Mouse (Mus musculus) neural tube, embryonic 11.5 days (tissue): ENCODE results near the gene Nr3c2. TPM values are rescaled to one million over a fixed set of nuclear protein-coding genes. Genes with fewer than 3 reads are reported as not detected.

ENCODE experiments used
- ATAC-seq: fragments of 200-750 bp; cut with Nextera tagmentation; 2 replicates; pipeline ENCODE4 v1.8.0; 2017; ENCODE audit warnings: moderate number of reproducible peaks, mild to moderate bottlenecking, moderate TSS enrichment, moderate library complexity; ENCODE audit not compliant: insufficient read depth, low FRiP score, low TSS enrichment
- DNase-seq: peaks from one replicate; pipeline ENCODE4 v3.0.0-alpha.2; 2015; ENCODE audit warnings: low spot score
- H3K27ac ChIP-seq: fragments of 300-500 bp; sonication (generic); 2 replicates; pipeline ENCODE4 v1.5.1; 2014; ENCODE audit warnings: low read depth, mild to moderate bottlenecking, low read length
- H3K27me3 ChIP-seq: fragments of 300-500 bp; sonication (generic); 2 replicates; pipeline ENCODE4 v1.6.1; 2014; ENCODE audit warnings: mild to moderate bottlenecking, low read length, mixed read lengths; ENCODE audit not compliant: control insufficient read depth, insufficient read depth
- H3K36me3 ChIP-seq: fragments of 300-500 bp; sonication (generic); 2 replicates; pipeline ENCODE4 v1.6.1; 2014; ENCODE audit warnings: mild to moderate bottlenecking, low read length, moderate library complexity, mixed read lengths; ENCODE audit not compliant: control insufficient read depth, insufficient read depth
- H3K4me1 ChIP-seq: fragments of 300-500 bp; sonication (generic); 2 replicates; pipeline ENCODE4 v1.6.1; 2014; ENCODE audit warnings: low read length, mixed read lengths; ENCODE audit not compliant: control insufficient read depth, insufficient read depth
- H3K4me2 ChIP-seq: fragments of 300-500 bp; sonication (generic); 2 replicates; pipeline ENCODE4 v1.6.1; 2014; ENCODE audit warnings: low read depth, mild to moderate bottlenecking, moderate library complexity
- H3K4me3 ChIP-seq: fragments of 300-500 bp; sonication (generic); 2 replicates; pipeline ENCODE4 v1.5.1; 2014; ENCODE audit warnings: low read depth, low read length
- H3K9ac ChIP-seq: fragments of 300-500 bp; sonication (generic); 2 replicates; pipeline ENCODE4 v1.6.1; 2014; ENCODE audit warnings: mild to moderate bottlenecking, low read length
- H3K9me3 ChIP-seq: fragments of 300-500 bp; sonication (generic); 2 replicates; pipeline ENCODE4 v1.6.1; 2016; ENCODE audit warnings: low read length; ENCODE audit not compliant: control insufficient read depth
- WGBS: fragments of 180-500 bp; shearing (Covaris S2); extraction: QIAGEN DNeasy Blood & Tissue Kit; methylation state at CpG from one replicate; pipeline ENCODE4 v1.1.7; 2014; 5-methylcytosine and 5-hydroxymethylcytosine counted together
- polyA plus RNA-seq: library from polyadenylated mRNA; unstranded; fragments of >200 nt; fragmentation: Nextera tagmentation; extraction: Ambion mirVana; gene quantifications from 2 replicates; pipeline ENCODE4 v1.2.1, GENCODE M21; 2014

The Nr3c2 gene
- polyA plus RNA-seq, 1 experiment from 2014 or later = 1.2 TPM

DNA sequence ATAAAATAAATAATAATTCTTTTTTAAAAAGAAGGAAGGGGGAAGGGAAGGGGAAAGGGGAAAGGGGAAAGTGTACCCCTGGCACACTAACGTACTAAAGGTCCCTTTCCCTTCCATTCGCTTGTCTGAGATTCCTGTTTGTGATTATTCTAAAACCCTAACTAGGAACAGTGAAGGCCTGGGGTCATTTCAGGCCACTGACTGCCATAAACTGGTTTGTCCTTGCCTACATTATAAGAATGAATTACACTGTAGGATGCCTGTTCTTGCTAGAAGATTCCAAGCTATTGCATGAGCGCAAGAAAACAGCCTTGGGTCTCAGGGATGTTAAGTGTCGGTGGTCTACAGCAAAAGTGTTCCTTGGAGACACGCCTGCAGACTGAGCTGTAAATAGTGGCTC, 355.2 kb downstream of the Nr3c2 start:
- Histone ChIP-seq H3K27me3 (no peaks in the 10 kb centered on the region), H3K27ac (no peak overlapping the region), H3K9ac (no peak overlapping the region), H3K4me2 (no peak overlapping the region), H3K4me1 (no peaks in the 10 kb centered on the region), H3K36me3 (no peaks in the 10 kb centered on the region; the same call in 1 of the 2 replicates), H3K9me3 (no peaks in the 10 kb centered on the region), H3K4me3 (no peak overlapping the region)
- DNase-seq (no peak), ATAC-seq (no peak)
- WGBS = 74% methylated on average over 5 of the region's 5 CpGs

DNA sequence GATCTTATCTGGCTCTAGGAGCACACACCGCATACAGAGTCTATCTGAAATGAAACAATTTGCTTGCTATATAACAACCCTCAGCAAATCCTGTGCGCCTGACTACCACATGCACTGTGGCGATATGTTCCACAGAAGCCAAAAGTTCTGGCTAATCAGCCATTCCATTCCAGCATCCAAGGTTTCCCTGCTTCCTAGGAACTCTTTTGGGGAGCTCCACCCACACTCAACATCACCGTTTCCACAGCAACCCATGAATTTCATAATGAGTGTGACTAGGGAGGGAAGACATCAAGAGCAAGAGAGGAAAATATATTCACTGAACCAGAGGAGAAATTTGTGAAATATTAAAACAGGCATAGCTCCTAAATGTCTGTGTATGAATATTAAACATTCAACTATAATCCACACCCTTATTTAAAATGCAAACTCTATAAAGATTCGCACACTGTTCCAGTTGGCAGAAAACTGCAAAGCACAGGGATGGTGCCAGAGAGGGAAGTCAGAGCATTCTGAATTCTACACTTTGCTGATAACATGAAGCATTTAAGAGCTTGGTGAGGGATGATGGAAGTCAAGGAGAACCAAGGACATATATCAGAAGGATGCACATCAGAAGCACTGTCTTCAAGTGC, 357.3 kb downstream of the Nr3c2 start:
- ATAC-seq (no peak), DNase-seq (no peak)
- Histone ChIP-seq H3K4me2 (no peak overlapping the region), H3K4me3 (no peak overlapping the region), H3K36me3 (no peaks in the 10 kb centered on the region; the same call in 1 of the 2 replicates), H3K27ac (no peak overlapping the region), H3K4me1 (no peaks in the 10 kb centered on the region), H3K9ac (no peak overlapping the region), H3K9me3 (no peaks in the 10 kb centered on the region), H3K27me3 (no peaks in the 10 kb centered on the region)
- WGBS = 95% methylated on average over 5 of the region's 5 CpGs

DNA sequence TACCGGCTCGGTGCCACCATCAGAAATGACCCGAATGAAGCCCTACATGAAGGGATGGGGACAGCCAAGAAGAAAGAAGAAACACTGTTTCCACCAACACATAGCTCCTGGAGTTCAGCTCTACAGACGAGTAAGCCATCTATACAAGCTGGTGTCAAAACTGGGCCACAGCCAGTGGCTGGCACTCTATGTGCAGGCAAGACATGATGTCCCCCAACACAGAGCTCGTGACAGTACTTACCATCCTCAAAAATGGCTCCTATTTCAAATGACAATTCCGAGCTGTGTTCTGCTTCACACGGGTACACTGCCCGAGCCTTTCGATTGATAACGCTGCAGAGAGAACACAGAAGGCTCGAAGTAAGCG, 357.8 kb downstream of the Nr3c2 start:
- Histone ChIP-seq H3K9me3 (no peaks in the 10 kb centered on the region), H3K27me3 (no peaks in the 10 kb centered on the region), H3K9ac (no peak overlapping the region), H3K4me3 (no peak overlapping the region), H3K27ac (no peak overlapping the region), H3K4me1 (no peaks in the 10 kb centered on the region), H3K4me2 (no peak overlapping the region), H3K36me3 (no peaks in the 10 kb centered on the region; the same call in 1 of the 2 replicates)
- ATAC-seq (no peak), DNase-seq (no peak)
- WGBS = 93% methylated on average over 12 of the region's 12 CpGs

DNA sequence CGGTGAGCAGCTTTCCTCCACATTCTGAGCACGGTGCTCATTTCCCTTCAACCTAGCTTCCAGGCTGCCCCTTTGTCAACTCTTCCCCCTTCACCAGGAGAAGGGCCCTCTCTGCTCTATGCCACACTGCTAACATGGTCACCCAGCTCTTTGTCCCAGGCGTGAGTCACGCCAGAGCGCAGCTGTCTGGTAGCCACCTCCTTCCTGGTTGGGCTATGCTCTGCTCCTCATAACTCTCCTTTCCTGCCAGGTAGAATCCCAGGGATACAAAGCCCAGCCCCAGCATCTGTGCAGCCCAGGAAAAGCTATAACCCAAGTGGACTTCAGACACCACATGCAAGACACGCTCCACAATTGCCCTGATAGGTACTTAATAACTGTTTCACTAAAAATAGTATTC, 362.0 kb downstream of the Nr3c2 start:
- H3K36me3 ChIP-seq = no peaks in the 10 kb centered on the region; the same call in 1 of the 2 replicates
- DNase-seq (no peak), ATAC-seq (no peak)
- H3K9me3 ChIP-seq = no peaks in the 10 kb centered on the region
- no peak overlapping the region for H3K4me2 ChIP-seq
- 92% methylated on average over 6 of the region's 6 CpGs for WGBS
- no peak overlapping the region for H3K9ac ChIP-seq
- H3K27me3 ChIP-seq = no peaks in the 10 kb centered on the region
- no peak overlapping the region for H3K4me3 ChIP-seq
- H3K4me1 ChIP-seq = no peaks in the 10 kb centered on the region
- no peak overlapping the region for H3K27ac ChIP-seq

DNA sequence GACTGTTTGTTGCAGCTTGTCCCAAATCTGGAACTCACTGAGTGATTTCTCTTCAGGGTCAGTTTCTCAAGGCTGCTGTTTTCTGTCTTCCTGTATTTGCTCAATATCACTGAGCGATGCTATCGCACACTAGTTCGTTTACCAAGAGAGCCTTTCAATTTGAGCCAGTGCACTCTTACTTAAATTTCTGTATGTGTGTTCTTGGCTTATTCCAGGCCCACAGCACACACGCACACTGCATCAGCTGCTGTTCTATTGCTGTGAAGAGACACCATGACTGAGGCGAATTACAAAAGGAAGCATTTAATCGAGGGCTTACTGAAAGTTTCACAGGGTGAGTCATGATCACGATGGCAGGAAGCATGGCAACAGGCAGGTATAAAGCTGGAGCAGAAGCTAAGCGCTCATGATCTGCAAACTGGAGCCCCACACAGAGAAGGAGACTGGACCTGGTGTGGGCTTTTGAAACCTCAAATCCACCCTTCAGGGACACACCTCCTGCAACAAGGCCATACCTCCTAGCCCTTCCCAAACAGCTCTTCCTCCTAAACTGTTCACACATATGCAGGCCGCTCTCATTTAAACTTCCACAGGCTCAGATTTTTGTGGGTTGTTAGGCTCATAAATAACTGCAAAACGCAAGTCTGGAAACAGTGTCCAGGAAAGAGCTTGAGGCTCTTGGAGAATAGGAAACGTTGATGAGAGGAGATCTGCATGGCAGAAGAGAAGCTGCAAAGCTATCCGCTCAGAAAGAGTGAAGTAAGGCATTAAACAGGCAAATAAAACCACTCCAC, 363.2 kb downstream of the Nr3c2 start:
- H3K27ac ChIP-seq = no peak overlapping the region
- no peak overlapping the region for H3K4me2 ChIP-seq
- ATAC-seq = no peak
- no peak overlapping the region for H3K9ac ChIP-seq
- no peaks in the 10 kb centered on the region for H3K27me3 ChIP-seq
- no peak for DNase-seq
- 82% methylated on average over 12 of the region's 12 CpGs for WGBS
- no peaks in the 10 kb centered on the region for H3K9me3 ChIP-seq
- H3K36me3 ChIP-seq = no peaks in the 10 kb centered on the region; the same call in 1 of the 2 replicates
- no peaks in the 10 kb centered on the region for H3K4me1 ChIP-seq
- H3K4me3 ChIP-seq = no peak overlapping the region

DNA sequence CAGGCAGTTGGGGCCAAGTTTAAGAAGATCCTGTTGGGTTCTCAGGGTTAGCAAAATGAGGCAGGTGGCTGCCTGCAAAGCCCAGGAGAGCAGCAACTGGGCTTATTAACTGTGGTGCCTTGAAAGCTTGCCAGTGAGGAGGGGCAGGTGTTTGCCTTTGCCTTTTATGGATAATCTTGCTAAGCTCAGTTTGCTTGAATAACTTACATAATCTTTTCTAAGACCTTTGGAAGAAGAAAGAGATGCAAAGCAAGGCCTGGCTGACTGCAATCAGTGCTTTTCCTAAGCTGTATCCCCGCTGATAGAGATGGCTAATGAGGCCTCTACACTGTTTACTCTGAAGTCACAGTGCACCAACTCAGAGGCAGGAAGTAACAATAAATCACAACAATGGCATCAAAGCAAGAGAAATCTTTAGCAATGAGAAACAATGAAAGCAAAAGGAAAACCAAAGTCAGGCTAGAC, 368.7 kb downstream of the Nr3c2 start:
- Histone ChIP-seq H3K4me1 (no peaks in the 10 kb centered on the region), H3K9me3 (no peaks in the 10 kb centered on the region), H3K27me3 (no peaks in the 10 kb centered on the region), H3K4me3 (no peak overlapping the region), H3K4me2 (no peak overlapping the region), H3K9ac (no peak overlapping the region), H3K27ac (no peak overlapping the region), H3K36me3 (no peaks in the 10 kb centered on the region)
- WGBS = 54% methylated on average over 1 of the region's 1 CpGs
- ATAC-seq = no peak
- DNase-seq = no peak

DNA sequence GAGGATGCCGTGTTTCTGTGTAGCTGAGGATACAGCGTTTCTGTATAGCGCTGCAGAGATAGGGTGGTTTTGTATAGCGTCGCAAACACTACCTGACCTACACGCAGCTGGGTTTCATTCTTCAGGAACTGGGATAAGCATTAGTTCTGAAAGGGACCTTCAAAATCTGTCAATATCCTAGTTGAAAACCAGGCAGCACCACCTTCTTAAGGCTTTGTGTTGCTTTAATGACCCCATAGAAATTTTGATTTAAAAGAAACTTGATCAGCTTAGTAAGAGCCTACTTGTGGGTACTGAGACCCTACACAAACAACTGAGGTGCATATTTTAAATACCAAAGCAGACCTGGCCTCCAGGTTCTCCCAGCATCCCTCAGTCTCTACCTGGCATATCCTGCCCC, 372.9 kb downstream of the Nr3c2 start:
- Histone ChIP-seq H3K4me2 (no peak overlapping the region), H3K27me3 (no peaks in the 10 kb centered on the region), H3K36me3 (no peaks in the 10 kb centered on the region), H3K4me1 (no peaks in the 10 kb centered on the region), H3K9ac (no peak overlapping the region), H3K27ac (no peak overlapping the region), H3K9me3 (no peaks in the 10 kb centered on the region), H3K4me3 (no peak overlapping the region)
- no peak for ATAC-seq
- no peak for DNase-seq
- WGBS = 97% methylated on average over 6 of the region's 6 CpGs

DNA sequence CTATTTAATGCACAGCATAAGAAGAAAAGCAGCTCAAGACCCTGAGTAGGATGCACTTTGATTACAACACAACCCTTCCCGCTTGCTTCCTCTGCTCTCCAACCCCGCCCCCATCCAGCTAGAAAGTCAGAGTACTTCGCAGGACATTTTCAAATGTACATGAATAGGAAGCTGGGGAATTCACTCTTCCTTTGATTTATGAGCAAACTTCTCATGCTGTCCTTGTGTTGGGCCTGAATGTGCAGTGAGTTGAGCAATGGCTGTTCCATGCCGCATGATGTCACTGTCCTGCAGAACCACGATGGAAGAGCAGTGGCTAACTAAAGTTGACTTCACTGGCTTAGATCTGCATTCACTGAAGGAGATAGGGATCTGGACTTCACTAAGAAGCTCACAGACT, 376.3 kb downstream of the Nr3c2 start:
- no peak for ATAC-seq
- 89% methylated on average over 5 of the region's 5 CpGs for WGBS
- H3K4me3 ChIP-seq = no peak overlapping the region
- no peaks in the 10 kb centered on the region for H3K27me3 ChIP-seq
- H3K9me3 ChIP-seq = no peaks in the 10 kb centered on the region
- H3K4me2 ChIP-seq = no peak overlapping the region
- H3K4me1 ChIP-seq = no peaks in the 10 kb centered on the region
- H3K36me3 ChIP-seq = no peaks in the 10 kb centered on the region
- H3K27ac ChIP-seq = no peak overlapping the region
- DNase-seq = no peak
- no peak overlapping the region for H3K9ac ChIP-seq

DNA sequence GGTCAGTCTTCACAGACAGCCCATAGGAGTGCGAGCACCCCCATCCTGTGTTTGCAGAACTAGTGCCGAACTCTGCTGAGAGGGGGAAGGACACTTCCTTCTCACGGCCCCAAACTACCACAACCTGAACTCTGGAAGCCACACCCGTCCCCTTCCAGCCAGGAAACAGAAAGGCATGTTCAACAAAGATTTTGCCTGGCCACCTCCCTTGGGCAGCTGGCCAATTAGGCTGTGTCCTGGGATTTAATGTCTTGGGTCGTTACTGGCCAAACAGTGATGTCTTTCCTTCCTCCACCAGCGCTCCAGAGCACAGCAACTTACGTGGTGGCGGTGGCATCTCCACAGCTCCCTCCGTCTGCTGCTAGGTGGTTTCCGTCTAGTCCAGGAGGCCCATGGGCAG, 377.6 kb downstream of the Nr3c2 start:
- ATAC-seq = no peak
- no peak for DNase-seq
- Histone ChIP-seq H3K9ac (no peak overlapping the region), H3K36me3 (no peaks in the 10 kb centered on the region), H3K4me3 (no peak overlapping the region), H3K4me2 (no peak overlapping the region), H3K27ac (no peak overlapping the region), H3K9me3 (no peaks in the 10 kb centered on the region), H3K4me1 (no peaks in the 10 kb centered on the region), H3K27me3 (no peaks in the 10 kb centered on the region)
- 86% methylated on average over 10 of the region's 10 CpGs for WGBS
